Mouse (Mus musculus) adrenal gland (tissue): ENCODE data around the gene Galr3.

Experiments used
- microRNA-seq, 2 experiments: library from miRNA; unstranded; fragments of <30 nt; microRNA quantifications; one replicate each; pipeline ENCODE4; 2019

Galr3 gene

Small RNA genes lying within 50 kb of the gene (microRNA-seq; reads per million reads assigned to microRNA genes)
- 1.7 reads per million in 2 experiments for gene Mir6956
